Mouse (Mus musculus): ENCODE data around the gene Cenpf. TPM values are rescaled to one million over a fixed set of nuclear protein-coding genes. Genes with fewer than 3 reads are reported as not detected.

Cenpf gene
- 0.15 and 0.36 TPM in 2 replicates for polyA plus RNA-seq (2012; rRNA removed)

DNA sequence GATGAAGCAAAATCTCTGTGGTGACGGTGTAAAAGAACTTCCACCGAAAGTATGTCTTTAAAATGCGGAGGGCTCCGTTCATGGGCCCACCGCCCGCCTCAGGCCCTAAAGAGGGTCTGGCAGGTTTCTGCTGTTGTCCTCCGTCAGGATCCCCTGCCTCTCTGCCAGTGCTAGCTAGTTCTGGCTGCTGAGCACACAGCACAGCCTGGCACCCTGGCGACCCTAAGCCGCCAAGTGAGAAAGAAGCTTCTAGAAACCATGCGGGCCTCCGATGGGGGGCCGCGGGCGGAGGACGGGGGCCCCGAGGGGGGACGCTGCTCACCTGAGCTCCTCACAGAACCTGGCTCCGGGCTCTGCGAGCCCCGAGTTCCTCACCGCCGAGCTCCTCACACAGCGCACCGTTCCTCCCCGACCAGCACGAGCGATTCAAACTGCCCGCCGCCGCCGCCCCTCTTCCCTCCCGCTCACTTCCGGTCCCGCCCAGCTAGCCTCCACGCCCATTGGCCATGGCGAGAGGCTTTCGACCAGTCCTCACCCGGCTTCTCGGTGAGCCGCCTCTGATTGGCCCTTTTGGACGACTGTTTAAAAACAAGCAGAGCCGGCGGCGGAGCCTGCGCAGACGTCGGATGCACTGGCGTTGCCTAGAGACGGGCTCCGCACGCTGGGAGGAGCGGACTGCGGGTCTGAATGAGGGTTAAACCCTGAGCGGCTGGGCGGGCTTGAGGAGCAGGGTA, at the start of gene Cenpf:
Gene Cenpf, minus strand, starts transcription at position 433 of the 734 bp plus-strand sequence.

DNA sequence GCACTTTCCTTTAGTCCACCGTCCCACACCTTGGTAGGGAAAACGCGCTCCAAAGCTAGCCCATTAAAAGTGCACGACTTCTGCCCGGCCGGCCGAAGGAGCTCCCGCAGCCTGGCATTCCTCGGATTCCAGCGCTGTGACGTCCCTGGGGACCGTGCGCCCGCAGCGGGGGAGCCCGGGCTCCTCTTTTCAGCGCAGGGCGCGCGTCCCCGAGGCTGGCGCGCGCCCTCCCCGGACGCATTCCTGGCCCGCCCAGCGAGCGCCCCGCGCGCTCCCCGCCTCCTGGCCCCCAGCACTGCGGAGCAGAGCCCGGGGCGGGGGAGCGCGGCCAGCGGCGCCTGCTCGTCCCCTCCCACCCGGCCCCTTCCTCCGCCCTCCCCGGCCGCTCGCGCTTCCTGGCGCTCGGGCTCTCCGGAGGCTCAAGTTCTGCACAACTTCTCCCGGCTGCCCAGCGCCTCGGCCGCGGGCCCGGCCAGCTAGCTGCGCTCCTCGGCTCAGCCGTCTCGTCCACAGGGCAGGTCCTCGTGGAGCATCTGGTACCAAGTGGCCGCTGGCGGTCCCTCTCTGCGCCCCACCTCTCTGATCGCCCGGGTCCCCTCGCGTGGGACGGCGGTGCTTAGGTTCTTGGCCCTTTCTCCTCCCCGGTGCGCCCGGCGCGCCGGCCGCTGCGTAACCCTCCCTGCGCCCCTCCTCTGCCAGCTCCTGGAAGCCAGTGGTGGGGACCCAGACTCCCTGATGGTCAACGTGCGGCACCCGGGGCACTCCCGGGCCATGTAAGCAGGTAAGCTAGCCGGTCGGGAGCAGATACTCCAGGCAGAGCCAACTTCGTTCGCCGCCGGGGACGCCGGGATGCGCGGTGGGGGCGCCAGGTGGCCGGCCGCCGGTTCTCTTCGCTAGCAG, 40.2 kb upstream of the Cenpf start, which contains the start of gene Ptpn14:
Gene Ptpn14, plus strand, starts transcription at position 385 of the 900 bp plus-strand sequence.

Other genes with a start within 250 kb of the Cenpf start
- 3.7 and 4.6 TPM in 2 replicates for gene Ptpn14, start 40.2 kb upstream of the Cenpf start, polyA plus RNA-seq (2012; rRNA removed)
- 18.9 and 19.1 TPM in 2 replicates for gene Smyd2, start 234.3 kb upstream of the Cenpf start, polyA plus RNA-seq (2012; rRNA removed)

Measured in stomach, adult 2 months (tissue).